Mouse (Mus musculus): ENCODE measurements at regions not wholly inside any gene's neighbourhood (a gene's known extent, or its start where the extent isn't known, plus 50 kb on each side); places are given as distances from the start of the nearest gene placed in this dataset.

GRCm38 (mm10) chr4:87448338-87448737, 218.1 kb upstream of the Slc24a2 start:
- no peak for DNase-seq (ENCODE audit: extremely low read depth)
- Histone ChIP-seq H3K79me2 (replicated peaks; ENCODE audit: control insufficient read depth, extremely low read depth, insufficient read depth, poor library complexity, severe bottlenecking) (no peaks in the 10 kb centered on the region), H3K27me3 (replicated peaks) (no peaks in the 10 kb centered on the region), H3K36me3 (replicated peaks in 1 of 2; ENCODE audit: control insufficient read depth in 1 of 2, insufficient read depth in 1 of 2, low read length in 1 of 2) (no peaks in the 10 kb centered on the region), H3K9ac (ENCODE audit: insufficient read depth, low read depth) (no peak overlapping the region), H3K4me2 (ENCODE audit: insufficient read depth, low read depth, poor library complexity, severe bottlenecking) (no peak overlapping the region), H3K4me1 (ENCODE audit: control insufficient read depth in 1 of 2, insufficient read depth in 2 of 2) (peaks cover 0 to 3% of the 10 kb centered on the region in 2 experiments; a peak in 2 of 4 replicates), H3K4me3 (replicated peaks in 1 of 3; ENCODE audit: low read depth in 2 of 3, low read length in 2 of 3, poor library complexity in 1 of 3) (no peak overlapping the region), H3K27ac (ENCODE audit: insufficient read depth, low read depth) (no peak overlapping the region), H3K9me3 (replicated peaks; ENCODE audit: low read length) (no peaks in the 10 kb centered on the region)
- in situ Hi-C loops (cut with MboI; ENCODE audit: low pct_ligation_motif_present, low pct_unique_long_range_greater_than_20kb, low sequenced_read_pairs) (no loop called here), dilution Hi-C loops (cut with MboI; ENCODE audit: extremely low pct_ligation_motif_present, extremely low pct_unique_long_range_greater_than_20kb, low sequenced_read_pairs) (no loop called here)
- TF ChIP-seq MEF2A (IDR thresholded peaks at IDR 0.05; ENCODE audit: borderline replicate concordance, low read depth, low read length) = no peak
- TF ChIP-seq UBTF (IDR thresholded peaks at IDR 0.05; ENCODE audit: low read depth, low read length) = no peak
- TF ChIP-seq MAZ (IDR thresholded peaks at IDR 0.05; ENCODE audit: low read depth, low read length) = no peak
- TF ChIP-seq CHD2 (IDR thresholded peaks at IDR 0.05; ENCODE audit: low read length) = no peak
- TF ChIP-seq USF1 (IDR thresholded peaks at IDR 0.05; ENCODE audit: low read depth, low read length) = no peak
- no peak for TF ChIP-seq MAFK (IDR thresholded peaks at IDR 0.05; ENCODE audit: insufficient replicate concordance, low read length)
- no peak for TF ChIP-seq POLR2AphosphoS2 (IDR thresholded peaks at IDR 0.05; ENCODE audit: low read depth, low read length)
- no peak for TF ChIP-seq EP300 (IDR thresholded peaks at IDR 0.05; ENCODE audit: low read length)

DNA sequence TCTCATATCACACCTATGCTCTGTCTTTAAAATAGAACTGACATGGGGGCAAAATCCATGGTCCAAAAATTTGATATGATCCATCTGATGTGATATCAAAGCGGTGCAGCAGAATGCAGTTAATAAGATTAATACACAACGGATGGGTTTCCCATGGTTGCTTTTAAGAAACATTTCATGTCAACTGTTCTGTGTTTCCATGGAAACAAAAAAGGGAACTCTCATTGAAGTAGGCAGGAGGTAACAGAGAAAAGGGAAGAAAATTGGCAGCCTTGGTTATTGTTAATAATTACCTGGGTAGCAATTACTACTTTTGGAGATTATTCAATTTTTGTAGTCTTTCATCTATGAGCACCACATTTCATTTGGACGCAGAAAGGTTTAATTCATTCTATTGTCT, 216.6 kb upstream of the Slc24a2 start:
- dilution Hi-C loops (cut with MboI; ENCODE audit: extremely low pct_ligation_motif_present, extremely low pct_unique_long_range_greater_than_20kb, low sequenced_read_pairs) = no loop called here

DNA sequence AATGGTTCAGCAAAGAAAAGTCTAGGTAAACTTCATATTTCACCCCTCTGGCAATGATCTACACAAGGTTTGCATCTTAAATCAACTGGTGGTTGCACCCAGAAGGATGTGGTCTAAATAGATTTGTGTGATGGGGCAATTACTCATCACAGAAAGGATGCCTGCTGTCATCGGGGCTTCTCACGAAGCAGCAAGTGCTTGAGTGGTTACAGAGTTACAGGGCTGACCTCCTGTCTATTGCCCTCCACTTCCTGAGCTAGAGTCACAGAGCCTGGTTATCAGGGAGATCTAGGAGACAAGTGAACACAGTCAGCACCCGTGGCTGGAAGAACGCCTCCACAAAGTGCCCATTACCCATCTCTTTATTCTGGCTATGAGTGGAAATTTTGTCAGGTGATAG, 203.9 kb upstream of the Slc24a2 start:
- H3K27ac ChIP-seq (ENCODE audit: insufficient read depth, low read depth) = no peak overlapping the region
- no peaks in the 10 kb centered on the region for H3K36me3 ChIP-seq (replicated peaks in 1 of 2; ENCODE audit: control insufficient read depth in 1 of 2, insufficient read depth in 1 of 2, low read length in 1 of 2)
- DNase-seq (ENCODE audit: extremely low read depth) = no peak
- TF ChIP-seq MEF2A (IDR thresholded peaks at IDR 0.05; ENCODE audit: borderline replicate concordance, low read depth, low read length) = no peak
- no peak for TF ChIP-seq CTCF (conservative IDR thresholded peaks at IDR 0.05 in 1 of 2, IDR thresholded peaks at IDR 0.05 in 1 of 2; ENCODE audit: low read depth in 2 of 2, low read length in 2 of 2)
- no peaks in the 10 kb centered on the region for H3K9me3 ChIP-seq (replicated peaks; ENCODE audit: low read length)
- H3K9ac ChIP-seq (ENCODE audit: insufficient read depth, low read depth) = no peak overlapping the region
- peaks cover 0 to 9% of the 10 kb centered on the region in 2 experiments; a peak in 2 of 4 replicates for H3K4me1 ChIP-seq (ENCODE audit: control insufficient read depth in 1 of 2, insufficient read depth in 2 of 2)
- dilution Hi-C loops (cut with MboI; ENCODE audit: extremely low pct_ligation_motif_present, extremely low pct_unique_long_range_greater_than_20kb, low sequenced_read_pairs) = no loop called here
- H3K4me2 ChIP-seq (ENCODE audit: insufficient read depth, low read depth, poor library complexity, severe bottlenecking) = no peak overlapping the region
- H3K27me3 ChIP-seq (replicated peaks) = no peaks in the 10 kb centered on the region
- in situ Hi-C loops (cut with MboI; ENCODE audit: low pct_ligation_motif_present, low pct_unique_long_range_greater_than_20kb, low sequenced_read_pairs) = no loop called here
- no peak overlapping the region for H3K4me3 ChIP-seq (replicated peaks in 1 of 3; ENCODE audit: low read depth in 2 of 3, low read length in 2 of 3, poor library complexity in 1 of 3)
- no peaks in the 10 kb centered on the region for H3K79me2 ChIP-seq (replicated peaks; ENCODE audit: control insufficient read depth, extremely low read depth, insufficient read depth, poor library complexity, severe bottlenecking)

More for the DNA sequence above, 216.6 kb upstream of the Slc24a2 start:
- no peaks in the 10 kb centered on the region for H3K36me3 ChIP-seq (replicated peaks in 1 of 2; ENCODE audit: control insufficient read depth in 1 of 2, insufficient read depth in 1 of 2, low read length in 1 of 2)
- in situ Hi-C loops (cut with MboI; ENCODE audit: low pct_ligation_motif_present, low pct_unique_long_range_greater_than_20kb, low sequenced_read_pairs) = no loop called here
- no peak for DNase-seq (ENCODE audit: extremely low read depth)
- H3K4me2 ChIP-seq (ENCODE audit: insufficient read depth, low read depth, poor library complexity, severe bottlenecking) = no peak overlapping the region
- H3K27me3 ChIP-seq (replicated peaks) = no peaks in the 10 kb centered on the region
- TF ChIP-seq CTCF (conservative IDR thresholded peaks at IDR 0.05 in 1 of 2, IDR thresholded peaks at IDR 0.05 in 1 of 2; ENCODE audit: low read depth in 2 of 2, low read length in 2 of 2) = no peak
- no peak for TF ChIP-seq PAX5 (IDR thresholded peaks at IDR 0.05; ENCODE audit: low read length)
- no peak for TF ChIP-seq ZMIZ1 (IDR thresholded peaks at IDR 0.05; ENCODE audit: low read depth, low read length)
- no peak for TF ChIP-seq EP300 (IDR thresholded peaks at IDR 0.05; ENCODE audit: low read length)
- TF ChIP-seq MEF2A (IDR thresholded peaks at IDR 0.05; ENCODE audit: borderline replicate concordance, low read depth, low read length) = no peak
- no peak for TF ChIP-seq USF1 (IDR thresholded peaks at IDR 0.05; ENCODE audit: low read depth, low read length)
- no peak for TF ChIP-seq GABPA (IDR thresholded peaks at IDR 0.05; ENCODE audit: insufficient replicate concordance, low read depth, low read length)
- no peak for TF ChIP-seq TCF12 (IDR thresholded peaks at IDR 0.05; ENCODE audit: low read depth, low read length)
- no peak for TF ChIP-seq JUN (IDR thresholded peaks at IDR 0.05; ENCODE audit: insufficient read depth, low read depth, low read length)
- H3K4me1 ChIP-seq (ENCODE audit: control insufficient read depth in 1 of 2, insufficient read depth in 2 of 2) = peaks cover 0 to 3% of the 10 kb centered on the region in 2 experiments; a peak in 2 of 4 replicates
- no peaks in the 10 kb centered on the region for H3K9me3 ChIP-seq (replicated peaks; ENCODE audit: low read length)
- H3K4me3 ChIP-seq (replicated peaks in 1 of 3; ENCODE audit: low read depth in 2 of 3, low read length in 2 of 3, poor library complexity in 1 of 3) = no peak overlapping the region
- H3K27ac ChIP-seq (ENCODE audit: insufficient read depth, low read depth) = no peak overlapping the region
- no peaks in the 10 kb centered on the region for H3K79me2 ChIP-seq (replicated peaks; ENCODE audit: control insufficient read depth, extremely low read depth, insufficient read depth, poor library complexity, severe bottlenecking)
- H3K9ac ChIP-seq (ENCODE audit: insufficient read depth, low read depth) = no peak overlapping the region
